Mouse (Mus musculus) cerebellum, adult 2 months (tissue): ENCODE measurements at regions not wholly inside any gene's neighbourhood (a gene's known extent, or its start where the extent isn't known, plus 50 kb on each side); places are given as distances from the start of the nearest gene placed in this dataset.

Experiments
- CTCF ChIP-seq: fragments of 200-500 bp; IDR thresholded peaks from 2 replicates; pipeline ENCODE4 v1.5.1; 2011; ENCODE audit warnings: low read depth, mild to moderate bottlenecking, control low read depth, low read length, moderate library complexity, borderline replicate concordance; ENCODE audit not compliant: insufficient read depth
- POLR2A ChIP-seq: fragments of 200-500 bp; IDR thresholded peaks from 2 replicates; pipeline ENCODE4 v1.6.1; 2011; ENCODE audit warnings: low read length, control low read depth, borderline replicate concordance; ENCODE audit not compliant: insufficient read depth

DNA sequence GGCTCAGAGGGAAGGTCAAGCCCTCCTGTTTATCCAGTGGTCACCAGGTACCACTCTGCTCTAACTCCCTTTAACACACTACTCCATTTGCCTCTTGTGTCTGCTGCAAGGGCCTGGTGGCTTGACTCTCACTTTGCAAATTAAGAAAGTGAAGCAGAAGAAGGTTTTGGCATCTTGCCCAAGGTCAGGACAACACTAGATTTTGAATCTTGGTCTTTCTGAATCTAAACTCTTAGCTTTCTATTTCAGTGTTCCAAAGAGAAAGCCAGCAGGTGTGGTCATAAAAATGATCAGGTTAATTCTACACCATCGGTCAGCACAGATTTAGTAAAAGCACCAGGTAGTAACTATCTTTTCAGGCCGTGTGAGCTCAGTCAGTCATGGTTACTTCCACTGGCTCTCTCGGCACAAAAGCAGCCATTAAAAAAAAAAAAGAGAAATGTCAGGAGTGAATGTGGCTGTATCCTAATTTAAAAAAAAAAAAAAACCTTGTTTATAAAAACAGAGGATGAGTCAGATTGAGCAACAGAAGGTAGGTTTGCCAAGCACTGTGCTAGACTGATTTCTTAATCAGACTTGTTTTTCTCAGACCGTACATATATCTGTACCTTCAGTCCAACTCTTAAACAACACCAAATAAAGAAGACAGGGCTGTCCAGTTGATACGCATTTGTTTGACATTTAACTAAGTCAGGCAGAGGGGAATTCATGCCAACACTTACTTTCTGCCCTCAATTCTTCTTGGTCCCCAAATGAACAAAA lies 403.6 kb upstream of the Rgma start:
- TF ChIP-seq CTCF (no peak), POLR2A (no peak)
